Mouse (Mus musculus) spleen, postnatal 14 days (tissue): ENCODE results near the gene Clec3b.
A peak's percentile ranks its signal among the peaks of the same experiment; 100 is the strongest.

ENCODE experiments used
- DNase-seq, 2 experiments: peaks; one replicate each; pipeline ENCODE4 v3.0.0; 2021 to 2022; ENCODE audit warnings: low spot score in 2 of 2

Gene Clec3b

DNA sequence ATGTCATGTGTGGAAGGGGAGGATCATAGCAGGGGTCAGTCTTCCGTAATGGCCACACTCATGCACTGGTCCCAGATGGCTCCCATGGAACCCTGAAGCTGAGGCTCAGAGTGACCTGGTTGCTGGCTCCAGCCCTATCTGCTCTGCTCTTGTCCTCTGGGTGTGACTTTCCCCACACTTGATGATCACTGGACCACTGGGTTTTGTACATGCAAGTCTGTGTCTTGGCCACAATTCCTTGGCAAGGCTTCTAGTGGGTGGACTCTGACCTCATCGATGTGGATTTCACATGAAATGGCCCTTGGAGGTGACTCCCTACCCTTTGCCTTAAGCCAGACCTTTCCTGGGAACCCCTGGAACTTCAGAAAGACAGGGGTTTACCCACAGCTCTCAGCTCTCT lies 2.4 kb downstream of the Clec3b start:
- no peak for DNase-seq

DNA sequence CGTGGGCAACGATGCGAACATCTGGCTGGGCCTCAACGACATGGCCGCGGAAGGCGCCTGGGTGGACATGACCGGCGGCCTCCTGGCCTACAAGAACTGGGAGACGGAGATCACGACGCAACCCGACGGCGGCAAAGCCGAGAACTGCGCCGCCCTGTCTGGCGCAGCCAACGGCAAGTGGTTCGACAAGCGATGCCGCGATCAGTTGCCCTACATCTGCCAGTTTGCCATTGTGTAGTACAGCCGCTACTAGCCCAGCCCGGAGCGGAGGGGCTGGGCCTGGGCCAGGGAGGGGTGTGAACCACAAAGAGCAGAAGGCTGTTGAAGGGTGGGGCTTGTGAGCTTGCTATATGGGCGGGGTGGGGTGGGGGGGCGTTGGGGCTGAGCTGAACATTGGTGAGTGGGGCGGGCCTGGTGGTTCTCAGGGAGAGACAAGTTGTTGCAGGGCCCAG lies 6.2 kb downstream of the Clec3b start:
- peak in 1 of 2 experiments; percentile 21 for DNase-seq

DNA sequence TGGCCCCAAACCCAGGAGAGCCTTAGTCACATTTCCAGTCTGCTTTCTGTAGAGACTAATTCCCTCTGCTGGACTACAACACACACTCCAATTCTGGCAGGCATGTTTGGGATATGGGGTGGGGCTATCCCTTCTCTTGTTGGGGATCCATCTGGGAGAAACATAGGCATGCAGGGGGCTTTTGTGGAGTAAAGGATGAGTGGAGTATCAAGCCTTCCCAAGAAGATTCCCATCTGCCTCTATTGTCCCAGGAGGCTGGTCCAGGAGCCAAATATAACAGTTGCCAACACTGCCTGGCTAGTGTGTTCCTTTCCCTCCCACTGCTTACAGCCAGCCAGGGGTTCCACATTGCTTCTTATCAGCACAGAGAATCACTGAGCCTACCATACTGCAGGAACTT lies 7.0 kb downstream of the Clec3b start:
- no peak for DNase-seq

DNA sequence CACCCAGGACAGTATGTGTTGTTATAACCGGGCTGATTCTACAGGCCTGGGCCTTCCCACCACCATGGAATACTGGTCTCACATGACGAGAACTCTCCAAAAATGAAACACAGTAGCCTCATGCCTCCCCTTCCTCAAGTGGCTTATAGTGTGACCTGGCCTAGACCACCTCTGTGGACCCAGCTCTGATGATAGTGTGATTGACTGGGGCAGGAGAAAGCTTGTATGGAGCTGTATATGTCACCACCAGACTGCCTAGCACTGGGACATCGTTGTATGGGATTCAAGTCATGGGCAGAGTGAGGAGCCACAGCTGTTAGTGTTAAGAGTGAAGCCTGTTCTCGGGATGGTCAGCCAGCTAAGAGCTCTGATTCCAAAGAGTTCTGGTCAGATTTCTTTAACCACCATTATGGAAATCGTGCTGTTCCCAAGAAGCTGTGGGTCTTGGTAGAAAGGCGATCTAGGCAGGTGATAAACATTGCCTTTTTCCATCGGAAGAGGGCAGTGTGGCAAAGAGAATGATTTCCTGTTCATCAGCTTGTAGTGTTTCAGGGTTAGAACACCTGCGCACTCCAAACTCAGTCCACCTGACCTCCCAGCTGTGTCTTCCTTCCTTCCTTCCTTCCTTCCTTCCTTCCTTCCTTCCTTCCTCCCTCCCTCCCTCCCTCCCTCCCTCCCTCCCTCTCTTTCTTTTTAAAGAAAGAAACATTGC lies 7.5 kb downstream of the Clec3b start:
- no peak for DNase-seq

DNA sequence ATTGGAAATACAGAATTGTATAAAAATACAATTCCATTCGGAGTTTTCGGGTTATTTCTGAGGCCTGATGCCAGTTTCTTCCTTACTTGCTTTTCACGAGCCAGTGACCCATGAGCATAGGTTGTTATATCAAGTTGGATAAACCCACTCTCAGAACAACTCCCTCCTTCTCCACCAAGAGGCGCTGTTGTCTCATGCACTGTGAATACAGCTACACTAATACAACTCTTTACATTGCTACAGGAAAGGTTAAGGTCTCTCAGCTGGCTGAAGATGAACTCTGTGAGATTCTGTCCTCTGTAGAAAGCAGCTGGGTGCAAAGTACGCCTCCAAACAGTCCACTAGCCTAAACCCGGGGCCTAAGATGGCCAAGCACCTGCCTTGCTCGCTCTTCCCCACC lies 8.6 kb downstream of the Clec3b start:
- DNase-seq: peak; percentile 13 to 50

DNA sequence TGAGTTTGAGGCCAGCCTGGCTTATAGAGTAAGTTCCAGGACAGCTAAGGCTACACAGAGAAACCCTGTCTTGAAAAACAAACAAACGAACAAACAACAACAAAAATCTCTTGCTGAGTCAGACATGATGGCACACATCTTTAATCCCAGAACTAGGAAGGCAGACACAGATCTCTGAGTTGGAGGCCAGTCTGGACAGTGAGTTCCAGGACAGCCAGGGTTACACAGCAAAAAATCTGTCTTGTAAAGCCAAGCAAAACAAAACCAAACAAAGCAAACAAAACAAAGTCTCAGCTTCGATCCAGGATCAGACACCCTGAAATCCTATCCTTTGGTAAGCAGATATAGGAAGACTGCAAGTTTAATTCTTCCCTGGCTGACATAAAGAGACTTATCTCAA lies 11.0 kb downstream of the Clec3b start:
- DNase-seq: no peak

DNA sequence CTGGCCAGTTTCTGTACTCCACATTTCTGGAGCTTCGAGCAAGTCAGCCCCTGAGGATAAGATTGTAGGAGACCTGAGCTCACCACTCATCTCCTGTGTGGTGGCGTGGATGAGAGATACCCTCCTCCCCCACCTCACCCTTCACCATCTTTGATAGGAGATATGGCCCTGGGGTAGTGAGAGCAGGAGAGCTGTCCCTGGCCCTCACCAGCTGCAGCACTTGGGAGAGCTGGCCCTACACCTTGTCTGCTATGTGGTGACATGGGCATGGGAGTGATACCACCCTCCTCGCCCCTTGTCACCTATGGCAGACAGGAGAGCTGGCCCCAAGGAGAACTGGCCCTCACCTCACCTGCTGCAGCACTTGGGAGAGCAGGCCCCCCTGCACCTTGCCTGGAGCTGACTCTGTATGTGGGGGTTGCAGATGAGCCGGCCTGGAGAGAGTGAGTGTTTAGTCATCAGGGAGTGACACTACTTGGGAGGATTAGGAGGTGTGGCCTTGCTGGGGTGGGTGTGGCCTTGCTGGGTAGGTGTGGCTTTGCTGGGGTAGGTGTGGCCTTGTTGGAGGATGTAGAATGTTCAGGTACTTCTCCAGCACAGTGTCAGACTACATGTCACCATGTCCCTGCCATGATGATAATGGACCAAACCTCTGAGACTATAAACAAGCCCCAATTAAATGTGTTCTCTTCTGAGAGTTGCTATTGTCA lies 12.4 kb downstream of the Clec3b start:
- no peak for DNase-seq

DNA sequence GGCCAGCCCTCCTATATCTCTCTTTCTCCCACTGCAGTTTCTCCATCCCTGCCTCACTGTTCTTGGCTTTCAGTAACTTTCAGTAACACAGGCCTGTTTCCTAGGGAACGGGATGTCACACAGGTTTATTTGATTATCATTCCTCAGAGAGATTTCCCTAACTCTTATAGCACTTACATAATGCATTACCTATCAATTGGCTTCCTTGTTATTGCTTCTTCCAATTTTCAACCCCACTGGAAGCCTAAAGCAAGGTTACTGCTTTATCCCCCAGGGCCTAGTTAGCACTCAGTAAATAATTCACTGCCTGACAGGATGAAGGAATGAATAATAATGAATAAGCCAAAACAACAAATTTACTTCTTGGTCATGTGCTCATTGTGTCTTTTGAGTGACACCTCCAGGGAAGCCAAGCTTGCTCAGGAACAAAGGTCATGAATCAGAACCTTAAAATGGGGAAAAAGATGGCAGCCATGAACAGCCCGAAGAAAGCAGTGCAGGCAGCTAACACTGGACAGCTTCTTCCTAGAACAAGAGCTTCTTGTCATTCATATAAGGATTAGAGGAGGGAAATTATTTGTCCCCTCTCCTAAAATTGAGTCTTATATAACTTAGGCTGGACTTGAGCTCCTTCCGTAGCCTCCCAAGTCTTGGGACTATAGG lies 15.2 kb downstream of the Clec3b start:
- no peak for DNase-seq

DNA sequence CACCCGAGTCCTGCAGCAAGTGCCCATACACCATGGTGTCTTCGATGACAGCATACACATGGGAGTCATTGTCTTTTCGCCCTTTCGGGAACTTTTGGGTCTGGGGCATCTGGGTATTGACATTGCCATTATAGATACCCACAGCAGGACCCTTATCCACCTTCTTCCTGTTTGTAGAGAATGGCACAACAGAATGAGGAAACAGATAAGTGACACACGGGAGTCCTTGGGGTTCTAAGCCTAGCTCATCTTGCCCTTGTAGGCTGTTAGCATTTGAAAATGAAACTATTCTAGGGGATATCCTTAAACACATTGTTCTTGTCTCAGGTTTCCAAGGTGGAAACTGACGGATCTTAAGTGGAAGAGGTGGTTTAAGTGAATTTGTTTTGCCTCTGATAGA lies 23.0 kb downstream of the Clec3b start:
- no peak for DNase-seq

DNA sequence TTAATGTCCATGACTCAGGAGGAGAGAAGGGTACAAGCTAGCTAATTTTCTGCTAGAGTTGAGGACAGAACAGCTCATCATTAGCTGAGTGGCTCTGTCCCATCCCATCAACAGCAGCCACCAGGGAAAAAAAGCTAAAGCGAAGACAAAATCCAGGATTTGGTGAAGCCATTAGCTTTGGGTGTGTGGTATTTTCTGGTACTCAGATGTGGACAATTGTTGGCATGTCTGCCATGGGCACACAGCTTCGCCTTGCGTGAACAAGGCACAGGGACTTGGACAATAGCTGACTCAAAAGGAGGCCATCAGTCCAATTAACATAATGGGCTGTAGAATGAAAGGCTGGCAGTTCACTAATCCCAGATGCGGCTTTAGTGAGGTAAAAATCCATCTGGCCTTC lies 23.6 kb downstream of the Clec3b start:
- no peak for DNase-seq

DNA sequence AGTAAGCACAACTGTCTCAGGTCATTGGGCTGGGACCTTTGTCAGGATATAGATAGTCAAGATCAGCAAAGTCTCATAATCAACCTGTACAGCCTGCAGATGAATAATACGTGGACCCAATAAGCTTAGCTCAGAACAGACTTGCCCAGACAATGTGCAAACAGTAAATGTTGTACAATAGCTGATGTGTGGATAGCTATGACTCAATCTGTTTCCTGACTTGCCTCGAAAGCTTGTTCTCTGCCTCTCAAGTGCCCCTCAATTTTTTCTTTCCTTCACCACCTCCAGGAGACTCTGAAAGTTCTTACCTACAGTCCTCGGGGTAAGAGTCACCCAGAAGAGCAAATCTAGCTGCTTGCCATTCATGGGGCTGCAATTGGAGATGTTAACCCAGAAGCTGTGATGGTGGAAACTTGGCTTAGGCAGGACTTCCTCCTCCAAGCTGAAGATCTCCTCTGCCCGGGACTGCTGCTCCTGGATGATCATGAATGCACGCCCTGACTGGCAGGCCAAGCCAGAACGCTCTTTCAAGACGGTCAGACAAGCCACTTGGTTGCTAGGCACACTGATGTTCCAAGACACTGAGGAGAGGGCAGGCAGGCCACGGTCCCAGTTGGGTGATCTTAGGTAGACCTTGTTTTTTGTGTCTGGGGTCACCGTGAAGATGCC lies 26.8 kb downstream of the Clec3b start:
- DNase-seq: no peak

DNA sequence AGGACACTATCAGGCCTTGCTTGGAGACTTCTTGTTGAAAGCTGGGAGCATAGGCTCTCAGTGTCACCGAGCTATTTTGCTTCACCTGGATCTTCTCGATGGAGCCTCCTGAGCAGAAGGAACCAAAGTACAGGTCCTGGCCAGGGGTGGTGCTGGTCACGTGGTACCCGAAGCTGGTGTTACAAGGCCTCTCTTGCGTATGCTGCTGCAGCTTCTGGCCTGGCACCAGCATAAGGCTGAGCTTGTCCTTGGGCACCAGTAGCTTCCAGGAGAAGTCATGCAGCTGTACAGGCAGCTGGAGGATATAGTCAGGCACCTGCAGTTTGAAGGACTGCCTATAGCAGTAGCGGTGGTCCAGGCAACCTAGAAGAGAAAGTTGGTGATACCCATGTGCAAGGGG lies 29.3 kb downstream of the Clec3b start:
- DNase-seq: no peak

DNA sequence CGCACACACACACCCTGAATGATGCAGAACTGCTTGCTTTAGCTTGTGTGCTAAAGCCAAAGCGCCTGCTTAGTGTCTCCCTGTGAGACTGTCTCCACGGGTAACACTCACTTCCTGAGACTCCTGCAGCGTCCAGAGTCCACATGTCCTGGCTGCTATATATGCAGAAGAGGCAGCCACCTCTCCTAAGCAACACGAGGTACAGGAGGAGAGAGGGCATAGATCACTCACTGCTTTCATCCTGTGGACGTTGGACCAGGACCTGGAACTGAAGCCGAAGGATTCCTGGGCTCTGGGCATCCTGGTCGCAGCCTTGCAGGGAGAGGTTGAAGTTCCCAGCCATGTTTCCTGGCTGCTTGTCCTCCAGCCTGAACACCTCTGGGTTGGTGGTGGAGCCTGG lies 32.5 kb downstream of the Clec3b start:
- no peak for DNase-seq

DNA sequence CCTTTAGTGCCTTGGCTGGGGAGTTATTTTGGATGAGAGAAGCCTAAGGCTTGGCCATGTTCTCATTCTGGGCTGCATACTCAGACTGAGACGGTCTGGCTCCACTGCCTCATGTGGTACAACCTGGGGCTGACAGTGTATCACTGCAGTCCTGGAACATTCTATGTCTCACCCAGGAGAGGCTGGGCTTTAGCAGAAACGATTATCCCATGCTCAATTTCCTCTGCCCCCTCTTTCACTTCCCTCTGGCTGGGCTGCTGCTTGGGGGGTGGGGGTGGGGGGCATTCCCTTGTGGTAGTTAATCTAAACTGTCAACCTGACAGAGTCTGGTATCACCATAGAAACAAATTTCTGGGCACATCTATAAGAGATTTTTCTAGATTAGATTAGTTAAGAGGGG lies 34.8 kb downstream of the Clec3b start:
- no peak for DNase-seq

DNA sequence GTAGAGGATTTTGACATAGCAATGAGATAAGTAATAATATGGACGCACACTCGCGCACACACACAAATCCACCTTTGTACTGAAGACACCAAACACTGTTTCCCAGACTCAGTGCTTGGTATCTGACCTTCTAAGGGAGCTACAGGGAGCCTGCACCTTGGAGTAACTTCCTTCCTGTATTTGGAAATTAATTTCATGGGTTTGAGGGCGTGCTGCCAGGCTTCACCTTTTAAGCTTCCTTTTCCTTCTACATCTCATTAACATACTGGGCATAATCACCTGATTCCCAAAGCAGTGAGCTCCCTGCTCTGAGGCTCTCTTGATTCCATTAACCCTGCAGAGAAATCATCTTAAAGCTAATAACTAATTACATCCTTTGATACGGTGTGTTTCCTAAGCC lies 35.4 kb downstream of the Clec3b start:
- DNase-seq: no peak

DNA sequence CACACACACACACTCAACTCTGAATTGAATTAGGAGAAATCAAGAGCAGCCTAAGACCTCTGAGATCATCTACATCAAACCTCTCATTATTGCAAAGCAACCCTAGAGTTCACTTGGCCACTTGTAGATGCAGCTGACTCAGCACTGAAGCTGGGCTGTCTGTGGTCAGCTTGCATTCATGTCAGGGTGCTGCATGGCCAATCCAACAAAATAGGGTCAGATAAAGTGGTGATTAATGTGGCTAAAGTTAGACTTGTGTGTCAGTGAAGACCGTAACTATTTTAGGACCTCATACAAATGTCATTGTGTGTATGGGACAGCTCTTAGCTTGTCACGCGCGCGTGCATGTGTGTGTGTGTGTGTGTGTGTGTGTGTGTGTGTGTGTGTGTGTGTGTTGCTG lies 36.8 kb downstream of the Clec3b start:
- DNase-seq: no peak

DNA sequence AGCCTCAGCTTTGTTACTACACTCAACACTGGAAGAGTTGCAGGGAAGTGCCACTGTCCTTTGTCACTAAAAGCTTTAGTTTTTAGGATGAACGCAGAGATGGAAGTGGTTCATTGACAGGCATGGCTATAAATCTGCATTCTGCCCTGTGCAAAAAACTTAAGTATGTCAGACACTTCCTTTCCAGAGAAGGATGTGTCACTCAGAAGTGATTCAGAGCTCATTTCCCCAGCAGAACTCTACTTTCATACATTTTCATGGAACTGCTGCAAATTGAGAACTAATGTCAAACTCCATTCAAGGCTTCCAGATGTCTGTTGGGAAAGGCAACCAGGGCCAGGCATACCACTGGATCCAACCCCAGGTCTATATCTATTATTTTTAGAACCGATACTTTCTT lies 37.5 kb downstream of the Clec3b start:
- DNase-seq: no peak

DNA sequence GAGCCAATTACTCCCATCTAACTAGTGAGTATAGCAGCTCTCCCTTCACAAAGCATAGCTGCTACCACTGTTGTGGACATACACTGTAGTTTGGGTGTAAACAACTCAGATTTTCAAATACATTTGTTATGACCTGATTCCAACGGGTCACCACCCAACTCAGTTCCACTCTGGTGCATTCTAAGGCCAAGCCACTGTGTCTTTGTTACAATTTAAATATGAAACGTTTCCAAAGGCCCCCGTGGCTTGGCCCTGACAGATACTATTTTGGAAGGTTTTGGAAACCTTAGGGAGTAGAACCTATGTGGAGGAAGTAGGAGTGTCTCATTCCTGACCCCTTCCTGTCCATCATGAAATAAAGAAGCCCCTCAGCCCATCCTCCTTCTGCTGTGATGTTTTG lies 49.4 kb downstream of the Clec3b start:
- DNase-seq: no peak

DNA sequence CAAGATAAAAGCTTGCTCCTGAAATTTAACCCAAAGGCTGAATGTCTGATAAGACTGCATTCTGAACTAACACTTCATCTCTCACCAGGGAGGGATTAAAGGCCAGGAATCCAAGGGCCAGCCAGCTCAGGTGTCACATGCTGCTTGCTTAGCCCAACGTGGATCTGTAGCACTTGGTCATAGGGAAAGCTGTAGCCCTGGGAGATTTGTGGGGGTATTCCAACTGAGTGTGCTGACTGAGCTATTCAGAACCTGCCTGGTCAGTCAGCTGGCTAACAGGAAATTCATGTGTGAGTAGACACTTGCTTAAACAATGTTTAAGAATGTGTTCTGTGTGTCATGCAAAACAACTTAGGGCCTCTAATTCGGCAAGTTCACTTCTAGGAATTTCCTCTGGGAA lies 55.8 kb downstream of the Clec3b start:
- DNase-seq: no peak

DNA sequence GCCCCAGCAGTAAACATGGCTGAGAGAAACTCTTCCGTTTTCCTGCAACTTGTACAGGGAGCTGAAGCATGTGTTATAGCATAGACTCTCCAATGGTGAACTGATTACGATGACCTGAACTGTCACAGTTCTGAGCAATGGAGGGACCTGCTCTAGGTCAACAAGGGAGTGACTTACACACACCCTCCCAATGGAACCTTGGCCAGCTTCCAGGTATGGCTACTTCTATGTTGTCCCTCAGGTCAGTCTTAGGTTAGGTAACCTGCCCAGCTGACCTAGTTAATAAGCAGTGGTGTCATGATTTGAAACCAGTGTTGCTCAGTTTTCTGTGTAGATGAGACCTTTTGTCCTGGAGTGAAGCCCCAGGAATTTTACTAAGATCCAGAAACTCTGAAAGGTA lies 56.2 kb downstream of the Clec3b start:
- DNase-seq: no peak
